Comparison of ENCODE assay signal across 27 mouse cellular contexts in the genomic region with DNA sequence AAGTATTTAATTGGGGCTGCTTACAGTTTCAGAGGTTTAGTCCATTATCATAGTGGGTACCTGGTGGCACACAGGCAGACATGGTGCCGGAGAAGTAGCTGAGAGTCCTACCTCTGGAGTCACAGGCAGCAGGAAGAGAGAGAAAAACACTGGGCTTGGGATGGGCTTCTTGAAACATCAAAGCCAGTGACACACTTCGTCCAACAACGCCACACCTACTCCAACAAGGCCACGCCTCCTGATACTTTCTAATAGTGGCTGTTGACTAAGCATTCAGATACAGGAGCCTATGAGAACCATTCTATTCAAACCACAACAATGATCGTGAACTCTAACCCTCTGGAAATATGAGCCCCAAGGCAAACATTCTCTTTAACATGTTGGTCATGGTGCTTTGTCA. TPM values are rescaled to one million over a fixed set of nuclear protein-coding genes. Genes with fewer than 3 reads are reported as not detected.
DNase-seq lines count a peak whose midpoint lies in the region.
"Had no signal": no experiment of that assay in that cellular context is flagged by ENCODE, and none has a peak within 500 bp of the region (broad histone marks: within the 10 kb centered on the region; RNA-seq: fewer than 3 reads in every experiment).

No protein-coding gene starts in this region.

- DNase-seq in heart, adult 11 months, result peak; percentile 65
- DNase-seq in heart, postnatal 14 days, result no peak
- DNase-seq in ZHBTc4 (ENCODE audit: low read depth, low spot score), result peak; percentile 68
- DNase-seq in hindbrain, embryonic 10.5 days (ENCODE audit: low spot score), result no peak
- no peak for DNase-seq in spleen, postnatal 14 days (ENCODE audit: low spot score in 2 of 2)
- DNase-seq: adrenal gland, adult 2 months; adrenal gland, postnatal 10 days; adrenal gland, postnatal 25 days; cerebellum, adult 11 months; cerebellum, adult 18-20 months; cerebellum, adult 8-10 months; cerebellum, adult 9-11 months; cerebellum, postnatal 14 days; cerebellum, postnatal 36 days; embryo, embryonic 11 days had no signal

- intact Hi-C loops in heart, postnatal 14 days (cut with DNase I), result no loop called here

- H3K27ac ChIP-seq in hindbrain, embryonic 10.5 days, result no peak overlapping the region
- H3K27ac ChIP-seq: embryonic facial prominence, embryonic 13.5 days; embryonic facial prominence, embryonic 15.5 days; forebrain, embryonic 10.5 days; forebrain, embryonic 12.5 days had no signal

- no peaks in the 10 kb centered on the region for H3K27me3 ChIP-seq in hindbrain, embryonic 10.5 days (ENCODE audit: insufficient read depth, poor library complexity, severe bottlenecking)
- H3K27me3 ChIP-seq: embryonic facial prominence, embryonic 13.5 days; embryonic facial prominence, embryonic 15.5 days; forebrain, embryonic 12.5 days had no signal

- no peaks in the 10 kb centered on the region for H3K36me3 ChIP-seq in hindbrain, embryonic 10.5 days
- H3K36me3 ChIP-seq: embryonic facial prominence, embryonic 13.5 days; embryonic facial prominence, embryonic 15.5 days; forebrain, embryonic 10.5 days; forebrain, embryonic 12.5 days had no signal

- H3K9me3 ChIP-seq in hindbrain, embryonic 10.5 days, result no peaks in the 10 kb centered on the region
- H3K9me3 ChIP-seq: embryonic facial prominence, embryonic 13.5 days; embryonic facial prominence, embryonic 15.5 days; forebrain, embryonic 10.5 days; forebrain, embryonic 12.5 days had no signal

- 87% methylated on average over 5 of the region's 5 CpGs for WGBS in hindbrain, embryonic 10.5 days

- no peaks in the 10 kb centered on the region for H3K4me1 ChIP-seq in hindbrain, embryonic 10.5 days (replicated peaks)
- H3K4me1 ChIP-seq: embryonic facial prominence, embryonic 13.5 days; forebrain, embryonic 10.5 days; forebrain, embryonic 12.5 days had no signal

- H3K4me3 ChIP-seq in hindbrain, embryonic 10.5 days, result no peak overlapping the region
- H3K4me3 ChIP-seq: embryonic facial prominence, embryonic 13.5 days; embryonic facial prominence, embryonic 15.5 days; erythroblast, embryonic 14.5 days; forebrain, embryonic 10.5 days; forebrain, embryonic 12.5 days had no signal

RNA-seq across cellular contexts. Expression of gene Sh3d19, which starts 15.2 kb away (rescaled TPM):
- total RNA-seq in heart, postnatal 14 days (2021), result 10 to 100 TPM; 20.8 to 28.1 TPM
- polyA plus RNA-seq in hindbrain, embryonic 10.5 days (2016; fragmentation: Nextera tagmentation; extraction: Ambion mirVana), result 7.9 and 9.0 TPM in 2 replicates

RNA-seq across cellular contexts. Expression of gene Prss48, which starts 46.6 kb away (rescaled TPM):
- total RNA-seq in heart, postnatal 14 days (2021), result not detected
- polyA plus RNA-seq in hindbrain, embryonic 10.5 days (2016; fragmentation: Nextera tagmentation; extraction: Ambion mirVana), result not detected in 2 replicates
- total RNA-seq: adrenal gland, adult 2 months; adrenal gland, postnatal 10 days; adrenal gland, postnatal 25 days; adrenal gland, postnatal 4 days; common myeloid progenitor, adult 5-6 weeks; MEL had no signal
- polyA plus RNA-seq: adrenal gland, adult 2 months; brain, embryonic 14.5 days; embryonic facial prominence, embryonic 11.5 days; embryonic facial prominence, embryonic 15.5 days; erythroblast, embryonic 14.5 days; forebrain, embryonic 10.5 days; forebrain, embryonic 12.5 days; forebrain, embryonic 14.5 days; forebrain, embryonic 16.5 days had no signal

Comparison
In these comparisons a context has a peak if more than half of its experiments do, and no peak if none do; other contexts are left out.
1. DNase-seq: peak in heart, adult 11 months (single experiment) and ZHBTc4 (single experiment); none in heart, postnatal 14 days (0 of 2), hindbrain, embryonic 10.5 days (single experiment) and spleen, postnatal 14 days (0 of 2).